Mouse (Mus musculus): ENCODE data around the gene Nol10. TPM values are rescaled to one million over a fixed set of nuclear protein-coding genes. Genes with fewer than 3 reads are reported as not detected.

The Nol10 gene
- total RNA-seq (2023), result 20.0 TPM

GRCm38 (mm10) chr12:17348048-17349036, at the start of gene Nol10:
Gene Nol10 (plus strand): TSS chr12:17348458.

GRCm38 (mm10) chr12:17329259-17329658, 19.0 kb upstream of the Nol10 start, which contains the start of gene Atp6v1c2:
Gene Atp6v1c2 (minus strand): TSS chr12:17329359.

Other genes with a start within 250 kb of the Nol10 start
- not detected for gene Kcnf1, start 171.6 kb upstream of the Nol10 start, total RNA-seq (2023)
- 80.3 TPM for gene Pdia6, start 81.9 kb upstream of the Nol10 start, total RNA-seq (2023)
- not detected for gene Atp6v1c2, start 19.1 kb upstream of the Nol10 start, total RNA-seq (2023)
- gene Odc1, start 196.3 kb downstream of the Nol10 start, total RNA-seq (2023), result 525 TPM

All from CD8-positive naive resting alpha-beta T cell, adult 57 days (primary cell).